Mouse (Mus musculus): ENCODE data around the gene Lyrm4.

Gene Lyrm4

DNA sequence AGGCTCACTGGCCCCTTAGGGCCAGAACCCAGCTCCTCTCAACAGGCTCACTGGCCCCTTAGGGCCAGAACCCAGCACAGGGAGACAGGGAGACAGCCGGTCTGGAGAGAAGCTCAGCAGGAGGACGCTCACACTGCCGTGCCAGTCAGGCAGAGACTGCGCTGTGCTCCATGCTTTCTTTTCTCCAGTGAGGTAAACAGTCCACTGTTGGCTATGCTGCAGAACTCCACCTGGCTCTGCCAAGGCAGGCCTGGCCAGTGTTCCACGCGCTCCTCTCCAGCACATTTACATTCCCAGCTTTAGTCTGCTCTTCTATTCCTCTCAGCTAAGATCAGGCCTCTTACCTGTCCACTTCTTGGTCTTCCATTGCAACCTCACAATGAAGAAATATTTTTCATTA, 11.7 kb downstream of the Lyrm4 start:
- no peak for DNase-seq (ENCODE audit: low spot score)

DNA sequence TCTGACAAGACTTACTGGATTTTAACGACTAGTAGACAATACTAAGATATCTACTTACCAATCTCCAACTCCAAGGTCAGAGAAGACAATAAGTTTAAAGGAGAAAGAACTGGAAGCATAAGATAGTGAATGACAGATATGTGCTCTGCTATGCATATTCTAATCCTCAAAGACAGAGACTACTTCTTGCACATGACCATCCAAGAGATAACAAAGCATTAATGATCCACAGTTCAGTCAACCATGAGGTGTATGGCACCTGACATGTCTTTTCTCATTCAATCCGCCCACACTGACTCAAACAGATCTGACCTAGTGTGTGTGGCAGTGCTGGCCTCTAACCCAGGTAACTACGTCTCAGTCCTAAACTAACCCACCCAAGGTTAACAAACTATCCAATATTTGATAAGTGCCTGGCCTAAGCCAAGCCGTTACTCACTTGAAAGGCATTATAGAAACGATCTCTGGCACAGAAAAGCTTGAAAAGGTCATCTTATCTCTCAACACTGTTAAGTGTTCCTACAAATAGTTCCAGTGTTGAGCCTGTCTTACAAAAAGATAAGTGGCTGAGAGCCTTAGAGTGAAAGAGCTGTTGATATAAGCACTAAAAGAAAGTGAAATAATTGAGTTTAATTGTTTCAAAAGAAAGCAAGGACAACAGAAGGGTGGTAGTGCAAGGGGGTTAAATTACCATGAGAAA, 20.5 kb downstream of the Lyrm4 start:
- DNase-seq (ENCODE audit: low spot score), result no peak

DNA sequence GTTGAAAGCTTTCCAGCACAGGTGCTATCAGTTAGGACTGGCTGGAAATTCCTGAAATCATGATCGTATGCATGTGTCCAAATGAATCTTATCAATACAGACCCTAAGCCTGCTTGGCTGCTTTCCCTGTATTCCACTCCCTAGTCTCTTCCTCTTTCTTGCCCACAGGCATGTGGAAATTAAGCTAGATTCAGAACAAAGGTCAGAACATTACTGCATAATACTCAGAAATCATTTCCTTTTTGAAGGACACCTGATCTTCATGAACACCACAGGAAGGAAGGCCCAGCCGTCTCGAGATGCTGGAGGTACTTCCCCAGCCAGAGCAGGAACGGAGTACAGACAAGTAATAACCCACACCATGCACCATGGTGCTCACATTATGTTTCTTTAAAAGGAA, 29.2 kb downstream of the Lyrm4 start:
- DNase-seq (ENCODE audit: low spot score), result no peak

DNA sequence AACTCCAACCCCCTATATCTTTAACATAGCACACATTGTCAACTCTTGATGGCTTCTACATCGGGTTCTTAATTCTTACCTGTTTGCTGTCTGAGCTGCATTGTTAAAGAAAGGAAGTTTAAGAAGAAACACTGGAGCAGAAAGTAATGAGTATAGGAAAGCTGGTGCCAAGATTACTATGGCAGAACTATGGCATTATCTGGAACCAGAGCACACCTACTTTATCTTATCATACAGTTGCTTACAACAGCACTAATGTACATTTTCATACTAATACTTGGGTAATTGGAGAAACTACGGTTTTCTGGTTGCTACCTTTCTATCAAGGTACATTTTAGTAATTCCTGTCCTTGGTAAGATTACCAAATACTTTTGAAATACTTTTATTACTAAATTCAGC, 29.9 kb downstream of the Lyrm4 start:
- DNase-seq (ENCODE audit: low spot score), result no peak

DNA sequence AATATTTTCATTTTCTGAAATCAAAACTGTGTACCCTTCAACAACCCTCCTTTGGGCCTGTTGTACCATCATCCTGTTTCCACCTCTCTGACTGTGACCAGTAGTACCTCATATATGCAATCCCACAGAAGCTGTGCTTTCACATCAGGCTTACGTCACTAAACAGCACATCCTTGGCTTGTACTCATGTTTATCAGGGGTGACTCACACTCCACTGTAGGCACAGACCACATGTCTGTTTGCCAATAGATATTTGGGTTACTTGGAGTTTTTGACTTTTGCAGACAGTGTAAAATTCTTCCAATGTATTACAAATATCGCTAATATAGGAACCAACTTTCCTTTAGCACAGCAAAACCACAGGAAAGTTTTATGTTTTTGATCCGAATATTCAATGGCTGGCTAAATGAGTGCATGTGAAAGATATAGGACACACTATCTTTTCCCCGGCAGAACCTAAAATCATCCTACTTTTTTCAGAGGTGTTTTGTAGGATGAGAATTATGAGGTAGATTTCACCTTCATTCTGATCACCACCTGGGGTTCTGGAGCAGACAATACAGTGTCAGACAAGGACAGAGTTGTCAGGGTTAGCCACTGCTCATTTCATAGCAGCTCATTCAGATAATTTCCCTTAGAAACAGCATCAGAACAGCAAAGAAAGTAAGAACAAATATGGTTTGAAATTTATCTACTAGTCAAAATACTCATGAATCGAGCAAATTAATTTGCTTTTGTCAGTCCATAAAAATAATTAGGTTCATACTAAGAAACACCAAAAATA, 30.5 kb downstream of the Lyrm4 start:
- DNase-seq (ENCODE audit: low spot score), result no peak

DNA sequence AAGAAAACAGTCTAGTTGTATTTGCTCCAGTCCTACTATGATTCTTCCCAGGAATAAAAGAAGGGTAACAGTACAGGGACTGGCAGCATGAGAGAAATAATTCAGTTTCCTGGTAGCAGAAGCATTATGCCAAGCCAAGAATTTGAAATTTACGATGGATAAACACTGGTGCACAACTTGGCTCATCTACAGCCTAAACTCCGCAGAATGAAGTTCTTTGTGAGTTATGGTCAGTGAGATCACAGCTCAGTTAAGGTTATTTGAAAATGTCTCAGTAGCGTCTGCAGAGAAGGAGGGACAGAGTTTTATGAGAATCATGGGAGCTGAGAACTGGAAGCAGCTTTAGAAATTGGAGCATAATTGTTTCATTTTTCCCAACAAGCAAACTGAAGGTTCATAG, 31.4 kb downstream of the Lyrm4 start:
- no peak for DNase-seq (ENCODE audit: low spot score)

DNA sequence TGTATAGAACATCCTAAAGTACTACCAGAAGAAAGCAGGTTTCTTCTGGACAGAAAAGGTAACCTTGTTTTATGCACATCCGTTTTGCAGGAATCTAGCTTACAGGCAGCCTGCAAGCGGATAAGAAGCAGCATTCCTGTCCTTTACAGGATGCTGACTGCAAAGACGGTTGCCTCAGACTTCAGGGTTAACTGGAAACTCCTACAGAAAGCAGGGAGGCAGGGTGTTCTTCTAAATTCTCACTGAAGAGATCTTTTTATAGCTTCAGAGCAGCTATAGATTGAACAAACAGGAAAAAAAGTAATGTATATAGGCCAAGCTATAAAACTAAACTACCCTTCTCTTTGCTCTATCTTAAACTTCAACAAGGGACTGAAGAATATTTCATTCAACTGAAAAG, 32.6 kb downstream of the Lyrm4 start:
- DNase-seq (ENCODE audit: low spot score), result no peak

DNA sequence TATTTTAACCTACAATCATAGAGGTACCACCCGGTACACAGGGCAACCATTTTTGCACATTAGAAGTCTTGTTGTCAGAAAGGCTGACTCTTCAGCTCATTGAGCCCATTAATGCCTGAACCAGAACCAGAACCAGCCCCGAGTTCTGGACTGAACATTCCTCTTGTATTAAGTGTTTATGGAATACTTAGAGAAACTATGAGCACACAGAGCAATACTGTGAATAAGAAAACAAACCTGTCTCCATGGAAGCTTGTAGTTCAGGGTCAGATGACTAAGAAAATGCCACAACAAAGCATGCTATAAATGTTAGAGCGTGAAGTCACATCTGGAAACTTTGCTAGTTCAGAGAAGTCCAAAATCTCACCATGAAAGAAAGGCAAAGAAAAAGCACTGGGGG, 35.7 kb downstream of the Lyrm4 start:
- no peak for DNase-seq (ENCODE audit: low spot score)

DNA sequence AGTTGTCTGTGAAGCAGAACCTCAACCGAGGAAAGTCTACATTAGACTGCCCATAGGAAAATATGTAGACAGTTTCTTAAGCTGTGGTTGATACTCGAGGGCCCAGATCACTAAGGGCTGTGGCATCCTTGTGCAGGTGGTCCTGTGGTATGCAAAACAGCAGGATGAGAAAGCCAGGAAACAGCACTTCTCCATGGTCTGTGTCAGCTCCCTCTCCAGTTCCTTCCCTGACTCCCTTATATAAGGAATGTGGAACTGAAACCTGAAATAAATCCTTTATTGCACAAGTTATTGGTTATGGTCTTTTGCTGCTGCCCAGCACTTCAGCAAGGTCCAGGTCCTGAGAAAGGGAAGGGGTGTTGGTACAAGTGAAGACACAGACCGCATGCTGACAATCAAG, 42.8 kb downstream of the Lyrm4 start:
- no peak for DNase-seq (ENCODE audit: low spot score)

DNA sequence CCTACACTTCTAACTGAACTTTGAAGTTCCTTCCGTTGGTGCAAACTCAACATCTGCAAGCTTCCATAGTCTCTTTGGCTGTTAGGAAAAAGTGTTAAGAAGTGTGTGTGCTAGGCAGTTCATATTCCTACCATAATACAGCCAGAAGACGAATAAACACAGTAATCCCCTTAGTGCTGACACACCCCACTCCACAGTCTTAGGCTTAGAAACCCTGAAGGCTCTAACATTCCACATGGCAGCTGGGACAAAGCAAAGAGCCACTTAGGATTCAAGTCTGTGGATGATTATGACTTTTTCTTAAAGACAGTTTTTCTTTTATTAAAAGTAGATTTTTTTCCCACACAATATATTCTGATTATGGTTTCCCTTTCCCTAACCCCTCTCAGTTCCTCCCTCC, 50.6 kb downstream of the Lyrm4 start:
- DNase-seq (ENCODE audit: low spot score), result no peak

DNA sequence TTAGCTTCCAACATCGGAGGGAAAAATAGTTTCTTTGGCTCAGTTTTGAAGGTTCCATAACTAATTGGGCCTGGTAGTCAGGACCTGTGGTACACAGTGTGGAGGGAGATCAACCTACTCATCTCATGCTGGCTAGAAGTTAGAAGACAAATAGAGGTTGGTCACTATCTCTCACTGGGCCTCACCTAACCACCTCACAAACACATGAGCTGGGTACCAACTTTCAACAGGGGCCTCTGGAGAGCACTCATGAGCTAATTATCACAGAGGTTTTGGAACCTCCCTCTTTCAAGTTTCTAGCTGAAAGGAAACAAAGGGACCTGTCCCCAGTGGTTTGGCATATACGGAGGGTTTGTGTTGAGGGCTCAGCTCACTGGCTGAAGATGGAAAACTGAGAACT, 59.8 kb downstream of the Lyrm4 start:
- DNase-seq (ENCODE audit: low spot score), result no peak

DNA sequence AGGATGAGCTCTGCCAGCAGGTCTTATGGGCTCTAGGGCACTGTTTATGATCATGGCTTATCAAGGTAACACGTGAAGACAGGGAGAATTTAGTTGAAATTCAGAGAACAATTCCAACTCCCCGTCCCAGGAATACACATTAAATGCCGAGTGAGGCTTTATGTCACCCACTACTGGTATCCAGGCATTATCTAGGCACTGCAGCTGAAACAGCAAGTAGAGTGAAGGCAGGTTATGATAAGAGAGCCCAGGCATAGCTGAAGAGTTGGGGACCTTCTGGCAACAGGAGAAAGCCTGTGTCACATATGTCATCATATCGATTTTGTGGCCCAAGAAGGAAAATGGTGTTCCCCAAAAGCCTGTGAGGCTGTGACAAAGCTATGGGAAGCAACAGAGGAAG, 60.4 kb downstream of the Lyrm4 start:
- no peak for DNase-seq (ENCODE audit: low spot score)

DNA sequence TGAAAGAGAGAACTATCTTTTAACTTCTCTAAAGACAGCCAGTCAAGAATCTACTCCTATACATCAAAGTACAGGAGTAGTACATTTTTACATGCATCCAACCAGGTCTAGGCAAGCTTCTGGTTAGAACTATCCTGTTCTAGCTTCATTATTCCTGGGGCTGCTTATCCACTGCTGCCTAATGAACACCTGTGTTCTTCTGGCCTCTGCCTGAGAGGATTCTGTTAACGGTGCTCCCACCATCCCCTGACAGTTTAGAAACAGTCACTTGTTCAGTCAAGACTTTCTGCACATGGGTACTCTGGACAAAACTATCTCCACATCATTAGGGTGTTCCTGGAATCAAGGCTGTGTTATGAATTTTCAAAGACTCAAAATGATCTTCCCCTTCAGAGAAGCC, 60.8 kb downstream of the Lyrm4 start:
- DNase-seq (ENCODE audit: low spot score), result no peak

DNA sequence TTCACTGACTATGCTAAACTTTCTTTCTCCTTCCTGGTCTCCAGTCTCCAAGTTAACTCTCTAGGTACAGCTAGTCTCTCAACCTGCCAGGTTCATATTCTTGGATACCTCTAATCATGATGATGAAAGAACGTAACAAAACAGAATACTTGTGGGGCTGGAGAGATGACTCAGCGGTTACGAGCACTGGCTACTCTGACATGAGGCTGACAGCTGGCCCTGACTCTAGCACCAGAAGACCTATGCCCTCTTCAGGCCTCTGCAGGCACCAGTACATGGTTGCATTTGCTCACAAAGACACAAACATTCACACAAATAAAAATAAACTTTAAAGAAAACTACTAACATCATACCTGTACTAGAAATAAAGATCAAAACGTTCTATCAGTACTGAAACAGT, 81.8 kb downstream of the Lyrm4 start:
- DNase-seq (ENCODE audit: low spot score), result no peak

DNA sequence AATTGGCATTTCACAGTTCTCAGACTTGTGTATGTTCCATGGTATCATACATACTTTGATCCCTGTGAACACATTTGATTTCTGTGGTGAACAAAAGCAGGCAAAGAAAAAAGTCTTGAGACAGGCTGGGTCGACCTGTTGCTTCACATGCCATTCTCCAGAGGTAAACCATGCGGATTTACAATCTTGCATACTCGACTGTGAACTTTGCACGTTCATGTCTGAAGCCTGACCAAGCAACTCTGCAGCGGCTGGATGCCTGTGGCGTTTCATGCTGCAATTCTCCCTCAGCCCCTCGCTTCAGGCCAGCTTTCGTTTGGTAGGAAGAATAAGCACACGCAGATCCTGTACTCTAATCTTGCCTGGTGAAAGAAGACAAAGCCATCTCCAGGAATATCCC, 85.4 kb downstream of the Lyrm4 start:
- DNase-seq (ENCODE audit: low spot score), result no peak

DNA sequence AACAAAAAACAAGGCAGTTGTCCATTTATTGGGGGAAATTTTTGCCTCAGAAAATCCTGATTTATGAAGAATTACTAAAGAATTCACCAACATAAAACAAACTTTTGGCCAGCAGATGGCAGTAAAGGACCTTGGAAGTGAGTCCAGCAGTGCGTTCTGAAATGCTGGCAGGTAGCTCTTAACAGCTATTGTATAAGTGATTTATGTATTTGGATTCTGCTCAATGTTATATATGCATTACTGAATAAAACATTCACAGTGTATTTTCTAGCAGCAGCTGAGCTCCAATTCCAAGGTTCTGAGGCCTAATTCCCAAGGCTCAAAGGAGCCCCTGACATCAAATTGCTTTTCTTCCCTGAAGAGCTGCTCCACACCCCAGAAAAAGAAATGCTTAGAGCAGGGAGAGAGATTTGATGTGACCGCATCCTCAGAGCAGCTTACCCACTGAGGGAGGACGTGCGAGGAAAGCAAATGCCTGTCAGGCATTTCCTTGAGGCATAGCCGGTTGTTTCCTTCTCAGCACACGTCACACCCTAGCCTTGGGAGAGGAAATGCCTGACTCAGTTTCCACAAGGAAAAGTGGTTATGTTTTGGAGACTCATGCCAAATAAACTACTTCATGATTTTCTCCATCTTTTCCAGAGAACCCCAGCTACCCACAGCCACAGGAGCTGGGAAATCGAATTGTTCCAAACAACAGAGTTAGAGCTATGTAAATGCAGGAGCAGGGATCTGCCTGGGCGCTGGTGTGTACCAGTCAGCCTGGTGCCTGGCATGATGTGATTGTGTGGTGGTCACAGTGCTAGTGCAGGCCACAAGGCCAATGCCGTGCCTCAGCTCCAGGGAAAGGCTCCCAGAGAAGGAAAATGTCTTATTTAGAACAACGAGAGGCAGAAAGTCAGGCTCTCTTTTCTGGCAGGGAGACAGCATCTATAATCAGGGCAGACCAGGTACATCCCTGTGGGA, 97.7 kb downstream of the Lyrm4 start:
- DNase-seq (ENCODE audit: low spot score), result peak; percentile 69

DNA sequence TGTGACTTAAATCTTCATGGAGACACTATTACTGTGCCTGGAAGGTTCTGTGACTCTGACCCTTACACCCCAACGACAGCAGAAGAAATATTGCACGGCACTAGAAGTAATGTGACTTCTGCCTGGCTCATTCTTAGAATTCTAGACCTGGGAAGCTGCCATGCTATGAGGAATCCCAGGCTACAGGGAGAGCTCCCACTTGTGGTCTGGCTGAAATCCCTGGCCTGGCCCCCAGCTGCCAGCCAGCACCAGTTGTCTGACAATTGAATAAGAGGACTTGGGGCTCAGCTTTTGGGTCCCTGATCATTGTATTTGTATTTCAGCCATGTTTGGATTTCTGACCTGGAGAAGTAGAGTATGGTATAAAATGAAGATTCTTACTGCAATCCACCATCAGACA, 99.3 kb downstream of the Lyrm4 start:
- no peak for DNase-seq (ENCODE audit: low spot score)

DNA sequence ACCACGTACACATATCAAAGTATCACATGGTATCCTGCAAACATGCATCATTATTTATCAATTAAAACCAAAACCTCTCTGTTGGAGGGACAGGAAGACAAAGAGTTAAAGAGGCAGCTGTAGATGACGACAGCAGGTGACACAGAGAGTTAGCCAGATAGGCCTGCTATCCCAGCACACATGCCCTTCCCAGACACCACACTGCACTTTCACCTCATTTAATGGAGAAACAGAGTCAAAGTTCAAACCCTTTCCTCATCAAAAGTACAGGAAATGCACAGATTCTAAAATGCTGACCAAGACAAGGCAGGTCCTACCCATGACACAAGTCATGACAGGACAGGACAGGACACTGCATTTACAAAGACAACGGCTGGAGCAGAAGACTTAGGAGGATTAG, 101.7 kb downstream of the Lyrm4 start:
- no peak for DNase-seq (ENCODE audit: low spot score)

DNA sequence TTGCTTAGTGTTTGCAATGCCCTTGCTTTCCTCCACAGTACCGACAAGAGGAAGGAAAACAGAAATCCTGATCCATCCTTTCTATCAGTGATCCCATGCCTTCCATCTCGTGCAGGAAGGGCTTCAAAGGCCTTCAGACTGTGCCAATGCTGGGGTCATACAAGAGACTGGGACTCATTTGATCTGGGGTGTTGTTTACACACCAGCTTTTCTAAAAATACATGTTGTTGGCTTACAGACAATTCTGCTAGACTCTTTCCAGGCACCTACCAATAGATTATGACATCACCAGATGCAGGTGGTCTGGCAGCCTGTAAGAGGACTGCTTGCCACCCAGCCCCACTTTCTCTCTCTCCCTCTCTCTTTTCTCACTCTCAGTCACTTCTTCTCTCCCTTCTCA, 107.3 kb downstream of the Lyrm4 start:
- no peak for DNase-seq (ENCODE audit: low spot score)

DNA sequence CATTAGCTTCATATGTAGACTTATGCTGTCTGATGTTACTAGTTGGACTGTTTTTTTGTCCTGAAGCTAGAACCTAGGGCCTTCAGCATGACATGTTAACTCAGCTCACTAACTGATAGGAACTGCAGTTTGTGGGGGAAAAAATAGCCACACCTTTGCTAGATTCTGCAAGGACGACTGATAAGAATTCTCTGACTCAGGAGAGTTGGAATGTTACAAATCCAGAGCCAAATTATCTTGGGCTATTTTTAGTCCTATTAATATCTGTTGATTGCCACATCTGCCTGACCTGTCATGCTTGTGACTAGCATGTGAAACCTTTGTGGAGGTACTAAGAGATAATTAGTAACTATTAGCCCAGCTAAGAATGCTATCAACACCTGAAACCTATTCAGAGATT, 116.5 kb downstream of the Lyrm4 start:
- DNase-seq (ENCODE audit: low spot score), result no peak

DNA sequence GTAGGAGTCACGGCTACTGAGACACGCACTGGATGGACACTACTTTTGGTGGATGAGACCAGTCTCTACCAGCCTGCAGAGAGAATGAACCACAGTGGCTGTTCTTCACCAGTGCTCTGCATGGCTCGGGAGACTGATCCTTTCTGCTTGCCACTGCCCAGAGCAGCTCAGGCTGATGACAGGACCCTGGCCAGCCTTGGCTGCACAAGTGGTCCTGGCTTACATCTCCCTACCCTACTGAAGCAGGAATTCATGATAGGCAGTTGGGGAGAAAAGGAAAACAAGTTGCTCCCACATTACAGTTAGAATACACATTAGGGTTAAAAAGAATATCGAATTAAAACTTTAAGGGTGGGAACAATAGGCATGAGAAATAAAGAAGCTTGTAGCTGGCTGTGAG, 119.7 kb downstream of the Lyrm4 start:
- no peak for DNase-seq (ENCODE audit: low spot score)

DNA sequence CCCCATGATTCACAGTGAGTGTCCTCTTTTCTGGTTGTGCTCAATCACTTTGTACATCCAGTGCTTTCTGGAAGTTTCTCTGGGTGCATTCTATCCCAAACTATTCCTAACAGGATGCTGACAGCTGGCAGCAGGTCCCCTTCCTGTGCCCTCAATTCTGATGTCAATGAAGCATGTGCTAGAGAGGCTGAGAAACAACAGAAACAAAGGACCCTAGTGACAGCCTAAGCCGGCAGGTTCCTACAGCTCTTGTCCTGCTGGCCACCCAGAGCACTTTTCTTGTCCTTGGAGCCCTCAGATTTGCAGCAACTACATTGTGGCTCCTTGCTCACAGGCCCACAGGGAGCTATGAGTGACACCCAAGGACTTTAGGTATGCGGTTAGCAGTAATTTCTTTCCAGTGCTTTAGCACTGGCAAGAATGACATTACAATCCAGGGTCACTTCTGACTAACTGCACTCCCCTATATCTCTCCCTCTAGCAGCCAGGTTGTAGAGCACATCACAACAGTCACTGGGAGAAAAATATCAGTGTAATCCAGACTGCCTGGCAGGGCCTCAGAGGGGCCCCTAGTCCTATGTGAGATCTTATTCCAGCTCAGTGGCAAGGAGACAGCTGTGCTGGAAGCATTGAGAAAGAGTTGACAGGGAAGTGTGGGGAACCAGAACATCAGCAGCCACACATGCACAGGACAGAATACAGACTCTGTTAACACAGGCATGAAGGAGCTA, 121.5 kb downstream of the Lyrm4 start:
- no peak for DNase-seq (ENCODE audit: low spot score)

All from urinary bladder, postnatal 25 days (tissue).